Mouse (Mus musculus) layer of hippocampus, adult 8-10 months (tissue): ENCODE data around the gene Polr2l. TPM values are rescaled to one million over a fixed set of nuclear protein-coding genes. Genes with fewer than 3 reads are reported as not detected.

Experiments
- DNase-seq, 2 experiments: peaks; one replicate each; pipeline ENCODE4 v3.0.0; 2022; ENCODE audit warnings: low spot score in 2 of 2
- total RNA-seq, 4 experiments: library from RNA; stranded (reverse); gene quantifications; 2 replicates each; pipeline ENCODE4 v1.2.4; 2022

Polr2l gene
- total RNA-seq, 4 experiments from 2014 or later: 32.4 to 40.6 (median 35.1) TPM

GRCm38 (mm10) chr7:141484186-141485120 lies 9.5 kb upstream of the Polr2l start:
- no peak for DNase-seq

DNA sequence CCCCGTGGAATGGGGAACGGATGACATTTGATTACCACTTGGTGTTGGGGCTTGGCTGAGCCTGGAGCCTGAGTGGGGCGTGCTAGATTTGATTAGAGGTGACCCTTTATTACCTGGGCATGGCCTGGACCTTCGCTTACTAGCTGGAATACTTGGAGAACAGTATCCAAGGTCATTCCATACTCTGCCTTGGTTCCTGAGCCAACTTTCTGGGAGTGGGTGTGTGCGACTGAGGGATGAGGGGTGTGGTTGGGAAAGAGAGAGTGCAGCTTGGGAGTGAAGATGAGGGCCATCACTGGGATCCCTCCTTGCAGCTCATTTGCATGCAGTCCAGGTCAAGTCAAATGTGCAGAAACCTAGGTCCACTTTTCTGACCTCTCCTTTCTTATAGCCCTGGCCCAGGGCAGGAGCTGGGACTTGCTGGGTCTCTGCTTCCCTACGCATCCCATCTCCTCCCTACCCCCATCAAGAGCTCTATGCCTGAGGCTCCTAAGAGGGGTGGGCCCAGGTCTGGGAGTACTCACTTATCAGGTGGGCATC lies 8.3 kb upstream of the Polr2l start:
- no peak for DNase-seq

DNA sequence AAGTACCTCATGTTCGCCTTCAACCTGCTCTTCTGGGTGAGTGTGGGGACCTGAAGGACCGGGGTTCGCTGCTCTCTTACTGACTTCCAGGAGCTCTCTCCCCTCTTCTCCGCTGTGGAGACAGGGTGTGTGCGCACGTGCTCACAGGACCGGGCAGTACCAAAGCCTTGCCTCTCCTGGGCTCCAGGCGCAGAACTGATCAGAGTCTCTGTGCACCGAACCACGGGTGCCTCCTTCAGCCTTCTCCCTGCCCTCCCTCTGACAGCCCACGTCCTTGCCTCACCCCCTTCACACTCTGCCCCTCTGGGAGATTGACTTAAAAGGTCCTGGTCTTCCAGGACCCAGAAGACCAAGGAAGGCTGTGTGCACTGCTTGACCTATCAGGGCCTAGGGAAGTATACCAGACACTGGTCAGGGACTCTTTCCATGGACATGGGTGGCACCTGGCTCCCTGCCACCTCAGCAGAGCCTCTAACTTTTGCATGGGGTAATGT lies 7.6 kb upstream of the Polr2l start:
- DNase-seq: no peak

- DNase-seq: no peak
These were observed 6.8 kb upstream of the Polr2l start for GRCm38 (mm10) chr7:141481498-141482401.

GRCm38 (mm10) chr7:141480842-141481497 lies 6.0 kb upstream of the Polr2l start:
- peak in 1 of 2 experiments; percentile 75 for DNase-seq

DNA sequence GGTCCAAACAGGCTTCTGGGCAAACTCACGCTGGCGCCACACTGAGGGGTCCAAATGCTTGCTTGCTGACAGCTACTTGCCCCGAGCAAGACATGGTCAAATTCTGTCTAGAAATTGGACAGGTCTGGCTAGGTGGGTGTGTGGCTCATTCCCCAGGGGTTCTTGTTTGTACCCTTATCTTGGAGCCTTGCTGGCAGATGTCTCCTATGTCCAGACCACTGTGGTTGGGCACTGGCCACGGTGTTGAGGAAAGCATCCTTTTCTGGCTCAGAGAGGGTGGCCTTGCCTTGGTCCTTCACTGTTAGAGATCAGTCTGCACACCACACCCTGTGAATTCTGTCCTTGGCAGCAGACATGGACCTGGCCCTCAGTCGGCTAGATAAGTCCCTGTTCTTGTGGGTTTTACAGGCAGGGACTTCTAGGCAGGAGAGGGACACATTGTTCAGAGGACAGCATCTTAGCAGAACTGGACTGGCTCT lies 3.4 kb upstream of the Polr2l start:
- no peak for DNase-seq

DNA sequence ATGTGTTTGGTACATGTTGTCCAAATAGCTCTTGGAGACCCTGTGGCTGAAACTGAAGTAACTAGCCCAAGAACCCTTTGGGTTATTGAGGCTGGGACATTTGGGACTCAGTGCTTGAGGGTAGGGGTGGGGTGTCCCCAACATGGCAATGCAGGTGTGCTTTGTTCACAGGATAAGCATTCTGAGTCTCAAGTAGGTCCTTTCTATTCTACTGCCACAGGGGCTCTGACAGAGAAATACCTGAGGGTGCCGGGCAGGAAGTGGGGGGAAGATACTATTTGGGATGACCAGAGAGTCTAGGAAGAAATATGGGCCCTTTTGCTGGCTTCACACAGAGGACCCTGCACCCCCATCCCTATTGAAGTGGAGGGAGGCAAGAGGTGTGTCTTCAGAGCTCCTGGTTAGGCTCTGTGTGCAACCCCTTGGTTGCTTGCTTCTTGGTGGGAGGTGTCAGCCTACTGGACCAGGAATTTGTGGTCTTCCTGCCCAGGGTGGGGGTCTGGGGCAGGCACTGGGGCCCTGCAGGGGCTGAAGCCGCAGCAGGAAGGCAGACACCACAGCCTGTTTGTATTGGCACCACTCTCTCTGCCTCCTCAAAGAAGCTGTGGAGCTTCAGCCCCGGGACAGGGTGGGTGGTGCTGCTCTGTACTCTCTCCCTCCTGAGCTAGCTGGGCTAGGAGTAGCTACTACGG lies 2.8 kb upstream of the Polr2l start:
- no peak for DNase-seq

DNA sequence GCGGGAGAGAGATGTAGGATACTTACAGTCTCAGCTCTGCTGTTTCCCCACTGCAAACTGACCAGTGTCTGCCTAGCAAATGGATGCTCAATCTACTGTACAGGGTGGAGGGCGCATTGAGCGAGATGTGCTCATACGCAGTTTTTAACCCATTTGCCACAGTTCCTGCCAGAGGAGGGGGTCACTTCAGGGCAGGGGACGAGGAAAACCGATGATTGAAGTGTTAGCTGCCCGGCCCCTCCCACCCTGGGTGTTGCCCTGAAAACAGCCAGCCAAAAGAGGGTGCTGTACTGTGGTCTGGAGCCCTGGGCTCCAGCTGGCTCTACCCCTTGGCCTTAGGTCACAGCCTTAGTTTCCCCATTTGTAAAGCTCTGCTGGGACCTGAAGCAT lies 2.0 kb upstream of the Polr2l start:
- no peak for DNase-seq

GRCm38 (mm10) chr7:141476226-141476980 lies 1.5 kb upstream of the Polr2l start:
- DNase-seq: no peak

DNA sequence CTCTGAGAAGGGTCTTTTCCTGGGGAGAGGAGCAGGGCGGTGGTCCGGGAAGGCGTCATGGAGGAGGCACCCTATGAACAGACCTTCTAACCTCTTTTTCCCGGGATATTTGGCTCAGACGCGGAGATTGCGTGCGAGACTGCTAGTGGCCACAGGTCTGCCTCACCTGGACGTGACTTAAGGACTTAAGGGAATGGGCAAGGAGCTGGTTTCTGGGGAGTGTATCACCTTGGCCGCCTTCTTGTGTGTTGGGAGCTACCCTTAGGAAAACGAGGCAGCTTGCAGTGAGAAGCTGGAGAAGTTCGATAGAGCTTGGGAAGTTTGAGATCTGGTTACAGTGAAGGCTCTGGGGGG lies 850 bp upstream of the Polr2l start:
- DNase-seq: no peak

- DNase-seq: no peak
These were observed 772 bp downstream of the Polr2l start for GRCm38 (mm10) chr7:141474160-141474559.

GRCm38 (mm10) chr7:141472763-141473162 lies 2.2 kb downstream of the Polr2l start:
- DNase-seq: no peak

- no peak for DNase-seq
These were observed 2.7 kb downstream of the Polr2l start for GRCm38 (mm10) chr7:141472226-141472625.

- DNase-seq: no peak
These were observed 3.7 kb downstream of the Polr2l start for GRCm38 (mm10) chr7:141471236-141471635.

GRCm38 (mm10) chr7:141470637-141470944 lies 4.3 kb downstream of the Polr2l start:
- DNase-seq: no peak

DNA sequence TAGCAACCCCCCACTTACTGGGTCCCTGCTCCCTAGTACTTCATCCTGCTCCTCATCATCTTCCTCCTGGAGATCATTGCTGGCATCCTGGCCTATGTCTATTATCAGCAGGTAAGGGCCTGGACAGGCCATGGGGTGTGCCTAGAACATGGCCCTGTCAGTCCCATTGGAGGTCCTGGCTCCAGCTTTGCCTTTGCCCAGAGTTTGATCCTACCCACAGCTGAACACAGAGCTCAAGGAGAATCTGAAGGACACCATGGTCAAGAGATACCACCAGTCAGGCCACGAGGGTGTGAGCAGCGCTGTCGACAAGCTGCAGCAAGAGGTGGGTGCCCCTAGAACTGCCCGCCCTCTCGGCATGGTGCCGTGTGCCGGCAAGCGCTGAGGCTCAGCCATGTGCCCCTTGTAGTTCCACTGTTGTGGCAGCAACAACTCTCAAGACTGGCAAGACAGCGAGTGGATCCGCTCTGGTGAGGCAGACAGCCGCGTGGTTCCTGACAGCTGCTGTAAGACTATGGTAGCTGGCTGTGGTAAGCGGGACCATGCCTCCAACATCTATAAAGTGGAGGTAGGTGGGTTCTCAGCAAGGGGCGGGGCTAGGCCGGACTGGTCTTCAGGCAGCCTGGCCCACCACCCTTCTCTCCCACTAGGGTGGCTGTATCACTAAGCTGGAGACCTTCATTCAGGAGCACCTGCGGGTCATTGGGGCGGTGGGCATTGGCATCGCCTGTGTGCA lies 4.9 kb downstream of the Polr2l start:
- DNase-seq: no peak

GRCm38 (mm10) chr7:141469352-141469751 lies 5.6 kb downstream of the Polr2l start:
- DNase-seq: no peak

DNA sequence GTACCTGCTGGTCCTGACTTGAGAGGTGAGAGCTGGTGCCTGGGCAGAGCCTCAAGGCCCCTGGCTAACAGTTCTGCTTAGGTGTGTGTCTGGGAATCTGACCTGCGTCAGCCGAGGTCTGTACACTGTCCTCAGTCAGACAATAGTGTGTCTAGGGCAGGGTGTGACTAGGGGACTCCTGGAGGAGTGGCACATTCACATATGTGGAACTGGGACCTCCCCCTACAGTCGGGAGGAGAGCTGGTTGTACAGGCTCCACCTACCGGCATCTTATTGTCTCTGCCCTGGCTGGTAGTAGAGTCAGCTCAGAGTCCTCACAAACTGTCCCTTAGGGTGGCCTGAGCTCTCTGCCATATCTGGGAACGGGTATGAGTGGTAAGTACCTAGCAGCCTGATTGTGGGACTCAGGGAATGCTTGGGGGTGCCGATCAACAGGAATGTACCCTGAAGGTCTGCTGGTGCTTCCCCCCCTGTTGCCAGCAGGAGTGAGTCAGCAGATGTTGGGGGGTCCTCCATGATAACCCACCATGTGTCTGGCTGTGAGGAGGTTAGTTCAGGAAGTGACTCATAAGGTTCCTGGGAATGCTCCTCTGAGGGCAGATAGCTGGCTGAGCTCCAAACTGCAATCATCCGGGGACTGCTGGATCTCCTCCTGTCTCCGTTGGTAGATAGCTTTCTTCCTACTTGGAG lies 6.3 kb downstream of the Polr2l start:
- no peak for DNase-seq

DNA sequence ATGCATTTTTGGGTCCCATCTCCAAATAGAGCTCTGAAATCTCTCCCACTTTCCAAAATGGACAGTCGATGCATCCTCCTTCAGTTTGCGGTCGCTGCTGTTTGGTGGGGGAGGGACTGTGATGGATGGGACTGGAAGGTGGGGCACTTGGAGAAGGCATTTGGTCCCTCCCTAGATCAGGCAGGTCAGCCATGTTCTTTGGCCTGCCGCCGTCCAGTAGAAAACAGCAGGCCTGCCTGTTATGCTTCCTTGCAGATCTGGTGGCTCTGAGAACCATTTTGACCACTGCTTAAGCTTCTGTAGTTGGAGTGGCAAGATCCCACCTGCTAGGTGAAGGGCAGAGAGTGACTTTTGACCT lies 6.8 kb downstream of the Polr2l start:
- no peak for DNase-seq
